Mouse (Mus musculus) midbrain, postnatal 0 days (tissue): ENCODE data around the gene Tprn. TPM values are rescaled to one million over a fixed set of nuclear protein-coding genes. Genes with fewer than 3 reads are reported as not detected.

Experiments used
- ATAC-seq: fragments of 200-750 bp; cut with Nextera tagmentation; 2 replicates; pipeline ENCODE4 v1.8.0; 2017; ENCODE audit warnings: moderate number of reproducible peaks, mild to moderate bottlenecking, moderate TSS enrichment, moderate library complexity; ENCODE audit not compliant: low FRiP score
- DNase-seq: peaks from one replicate; pipeline ENCODE4 v3.0.0-alpha.2; 2015; ENCODE audit warnings: low spot score
- H3K27ac ChIP-seq: fragments of 300-500 bp; sonication (generic); 2 replicates; pipeline ENCODE4 v1.5.1; 2014; ENCODE audit warnings: low read depth, mild to moderate bottlenecking, low read length, mixed read lengths
- H3K27me3 ChIP-seq: fragments of 300-500 bp; sonication (generic); 2 replicates; pipeline ENCODE4 v1.6.1; 2014; ENCODE audit warnings: low read length, control low read depth, mixed read lengths; ENCODE audit not compliant: insufficient read depth
- H3K36me3 ChIP-seq: fragments of 300-500 bp; sonication (generic); 2 replicates; pipeline ENCODE4 v1.6.1; 2014; ENCODE audit warnings: low read length, control low read depth, mixed read lengths; ENCODE audit not compliant: insufficient read depth
- H3K4me1 ChIP-seq: fragments of 300-500 bp; sonication (generic); 2 replicates; pipeline ENCODE4 v1.6.1; 2014; ENCODE audit warnings: mild to moderate bottlenecking, control low read depth, antibody characterized with exemption, low read length, mixed read lengths; ENCODE audit not compliant: insufficient read depth
- H3K4me2 ChIP-seq: fragments of 300-500 bp; sonication (generic); 2 replicates; pipeline ENCODE4 v1.6.1; 2014; ENCODE audit warnings: low read depth, mild to moderate bottlenecking, low read length, mixed read lengths; ENCODE audit not compliant: poor library complexity, severe bottlenecking
- H3K4me3 ChIP-seq: fragments of 300-500 bp; sonication (generic); 2 replicates; pipeline ENCODE4 v1.5.1; 2014; ENCODE audit warnings: low read depth, mild to moderate bottlenecking, low read length, moderate library complexity
- H3K9ac ChIP-seq: fragments of 300-500 bp; sonication (generic); replicated peaks from 2 replicates; pipeline ENCODE4 v1.6.1; 2014; ENCODE audit warnings: mild to moderate bottlenecking, low read length, moderate library complexity, mixed read lengths; ENCODE audit not compliant: poor library complexity, severe bottlenecking
- H3K9me3 ChIP-seq: fragments of 300-500 bp; sonication (generic); 2 replicates; pipeline ENCODE4 v1.6.1; 2016; ENCODE audit warnings: low read length, control low read depth
- CTCF ChIP-seq: IDR thresholded peaks from 2 replicates; pipeline ENCODE4 v1.5.1; 2016; ENCODE audit warnings: antibody characterized with exemption, mild to moderate bottlenecking
- WGBS: fragments of 180-500 bp; shearing (Covaris S2); extraction: QIAGEN DNeasy Blood & Tissue Kit; methylation state at CpG from one replicate; pipeline ENCODE4 v1.1.7; 2014; 5-methylcytosine and 5-hydroxymethylcytosine counted together
- polyA plus RNA-seq: library from polyadenylated mRNA; unstranded; fragments of >200 nt; fragmentation: Nextera tagmentation; extraction: Ambion mirVana; gene quantifications from 2 replicates; pipeline ENCODE4 v1.2.1, GENCODE M21; 2015
- total RNA-seq: library from RNA; depleted of rRNA; stranded (reverse); fragments of >200 nt; gene quantifications from 2 replicates; pipeline ENCODE4 v1.2.3, GENCODE M21; 2014

Tprn gene
- total and polyA plus RNA-seq, 2 experiments from 2014 or later: 18.1 to 45.5 TPM

- Histone ChIP-seq H3K36me3 (no peaks in the 10 kb centered on the region), H3K4me3 (no peak overlapping the region), H3K9me3 (no peaks in the 10 kb centered on the region), H3K27me3 (0 out of 2 replicates have a peak, but pooled peaks cover under 1% of the 10 kb centered on the region), H3K27ac (no peak overlapping the region), H3K9ac (no peak overlapping the region), H3K4me2 (no peak overlapping the region), H3K4me1 (peaks cover 17% of the 10 kb centered on the region)
- 49% methylated on average over 2 of the region's 2 CpGs for WGBS
- peak; percentile 59 for TF ChIP-seq CTCF
- ATAC-seq (no peak), DNase-seq (no peak)
Measured at GRCm38 (mm10) chr2:25258887-25259286, 3.5 kb upstream of the Tprn start.

DNA sequence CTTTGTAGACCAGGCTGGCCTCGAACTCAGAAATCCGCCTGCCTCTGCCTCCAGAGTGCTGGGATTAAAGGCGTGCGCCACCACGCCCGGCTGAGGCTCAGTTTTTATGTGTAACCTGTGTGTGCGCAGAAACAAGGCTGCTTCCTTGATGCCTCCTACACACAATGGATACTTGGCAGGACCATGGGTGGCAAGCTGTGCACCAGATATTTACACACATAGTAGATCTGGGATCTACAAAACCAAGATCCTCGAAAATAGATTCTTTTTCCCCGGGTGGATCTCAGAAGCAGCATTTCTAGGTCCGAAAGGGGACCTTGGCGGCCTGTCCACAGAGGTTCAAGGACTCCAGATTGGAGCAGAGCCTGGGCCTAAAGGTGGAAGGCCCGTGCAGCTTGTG lies 548 bp upstream of the Tprn start:
- Histone ChIP-seq H3K27ac (peak overlapping the region; percentile 76), H3K9ac (peak overlapping the region; percentile 42), H3K9me3 (no peaks in the 10 kb centered on the region), H3K27me3 (peaks cover 3% of the 10 kb centered on the region; the same call in 1 of the 2 replicates), H3K4me3 (peak overlapping the region; percentile 71), H3K36me3 (no peaks in the 10 kb centered on the region), H3K4me1 (peaks cover 31% of the 10 kb centered on the region), H3K4me2 (peak overlapping the region; percentile 100)
- DNase-seq (no peak), ATAC-seq (peak; percentile 1)
- no peak for TF ChIP-seq CTCF
- WGBS: 42% methylated on average over 12 of the region's 12 CpGs

- Histone ChIP-seq H3K36me3 (0 out of 2 replicates have a peak, but pooled peaks cover 6% of the 10 kb centered on the region), H3K4me2 (peak overlapping the region; percentile 100), H3K27me3 (peaks cover 3% of the 10 kb centered on the region; the same call in 1 of the 2 replicates), H3K9me3 (no peaks in the 10 kb centered on the region), H3K4me3 (peak overlapping the region; percentile 71), H3K27ac (peak overlapping the region; percentile 67; the same call in 1 of the 2 replicates), H3K4me1 (peaks cover 37% of the 10 kb centered on the region), H3K9ac (peak overlapping the region; percentile 65)
- under 1% methylated on average over 77 of the region's 82 CpGs for WGBS
- DNase-seq (peak; percentile 49), ATAC-seq (peak; percentile 31)
- TF ChIP-seq CTCF: no peak
Measured at GRCm38 (mm10) chr2:25262795-25263622, 591 bp downstream of the Tprn start.

- Histone ChIP-seq H3K4me1 (peaks cover 37% of the 10 kb centered on the region), H3K9ac (peak overlapping the region; percentile 65), H3K27me3 (peaks cover 3% of the 10 kb centered on the region; the same call in 1 of the 2 replicates), H3K36me3 (0 out of 2 replicates have a peak, but pooled peaks cover 7% of the 10 kb centered on the region), H3K4me3 (peak overlapping the region; percentile 71), H3K4me2 (peak overlapping the region; percentile 100), H3K9me3 (no peaks in the 10 kb centered on the region), H3K27ac (no peak overlapping the region)
- WGBS: 23% methylated on average over 12 of the region's 12 CpGs
- TF ChIP-seq CTCF: no peak
- no peak for ATAC-seq
- no peak for DNase-seq
Measured at GRCm38 (mm10) chr2:25263623-25264285, 1.3 kb downstream of the Tprn start.

DNA sequence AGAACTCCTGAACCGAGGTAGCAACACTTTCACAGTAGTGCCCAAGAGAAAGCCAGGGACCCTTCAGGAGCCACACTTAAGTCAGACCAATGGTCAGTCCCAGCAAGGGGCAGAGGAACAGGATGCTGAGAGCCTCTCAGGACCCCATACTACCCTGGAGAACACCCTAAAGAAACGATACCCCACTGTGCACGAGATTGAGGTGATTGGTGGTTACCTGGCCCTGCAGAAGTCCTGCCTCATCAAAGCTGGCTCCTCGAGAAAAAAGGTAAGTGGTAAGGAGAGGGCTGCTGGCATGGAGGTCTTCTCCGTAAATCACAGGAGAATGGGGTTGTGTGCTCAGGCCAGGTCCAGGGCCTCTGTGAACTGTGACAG lies 1.9 kb downstream of the Tprn start:
- H3K36me3 ChIP-seq: peaks cover 10% of the 10 kb centered on the region
- no peaks in the 10 kb centered on the region for H3K9me3 ChIP-seq
- H3K27ac ChIP-seq: no peak overlapping the region
- ATAC-seq (no peak), DNase-seq (no peak)
- peaks cover 3% of the 10 kb centered on the region; the same call in 1 of the 2 replicates for H3K27me3 ChIP-seq
- peaks cover 37% of the 10 kb centered on the region for H3K4me1 ChIP-seq
- H3K4me3 ChIP-seq: peak overlapping the region; percentile 71
- no peak for TF ChIP-seq CTCF
- WGBS: 77% methylated on average over 5 of the region's 5 CpGs
- H3K9ac ChIP-seq: 0 out of 2 replicates have a peak overlapping the region, but pooled peaks have one; percentile 65
- peak overlapping the region; percentile 100 for H3K4me2 ChIP-seq

DNA sequence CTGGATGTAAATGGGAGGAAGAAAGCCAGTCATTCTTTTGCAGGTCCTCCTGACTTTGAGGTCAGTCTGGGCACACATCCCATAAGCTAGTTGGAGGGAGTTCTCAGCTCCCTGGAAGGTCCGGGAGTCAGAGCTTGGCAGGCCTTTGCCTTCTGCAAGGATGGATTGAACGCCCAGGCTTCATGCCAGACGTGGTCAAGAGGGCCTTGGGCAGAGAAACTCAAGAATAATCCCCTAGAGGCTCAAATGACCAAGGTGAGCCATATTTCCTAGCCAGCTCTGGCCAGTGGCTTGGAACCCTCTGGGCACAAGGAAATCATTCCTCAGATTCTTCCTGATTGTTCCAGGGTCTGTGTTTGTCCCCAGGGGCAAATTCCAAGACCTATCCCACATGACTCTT lies 2.4 kb downstream of the Tprn start:
- Histone ChIP-seq H3K4me3 (no peak overlapping the region; the same call in 1 of the 2 replicates), H3K9me3 (no peaks in the 10 kb centered on the region), H3K4me1 (peaks cover 37% of the 10 kb centered on the region), H3K27ac (no peak overlapping the region), H3K27me3 (peaks cover 3% of the 10 kb centered on the region; the same call in 1 of the 2 replicates), H3K4me2 (peak overlapping the region; percentile 100), H3K36me3 (peaks cover 16% of the 10 kb centered on the region), H3K9ac (no peak overlapping the region)
- DNase-seq (peak; percentile 47), ATAC-seq (no peak)
- TF ChIP-seq CTCF: no peak
- 75% methylated on average over 3 of the region's 3 CpGs for WGBS
